Mouse (Mus musculus) ES-E14 (cell line): ENCODE results near the gene Zcchc2.

Experiments used
- CHD2 ChIP-seq: IDR thresholded peaks from 2 replicates; pipeline ENCODE4 v1.6.1; 2014; ENCODE audit warnings: mild to moderate bottlenecking, low read depth, low read length, inconsistent platforms
- MAFK ChIP-seq: IDR thresholded peaks from 2 replicates; pipeline ENCODE4 v1.6.1; 2014; ENCODE audit warnings: mild to moderate bottlenecking, low read depth, low read length, inconsistent platforms; ENCODE audit not compliant: insufficient read depth
- ZC3H11A ChIP-seq: IDR thresholded peaks from 2 replicates; pipeline ENCODE4 v1.6.1; 2012; ENCODE audit warnings: low read depth, mild to moderate bottlenecking, inconsistent platforms, low read length, borderline replicate concordance

- TF ChIP-seq ZC3H11A: no peak
- TF ChIP-seq MAFK: no peak
- no peak for TF ChIP-seq CHD2
These were observed 77.1 kb downstream of the Zcchc2 start for GRCm38 (mm10) chr1:106067306-106067705.
